Mouse (Mus musculus) left cerebral cortex, adult 18-20 months (tissue): Measurements from ENCODE around the gene Hnrnpl. TPM values are rescaled to one million over a fixed set of nuclear protein-coding genes. Genes with fewer than 3 reads are reported as not detected.

Source experiments
- DNase-seq, 2 experiments: peaks; one replicate each; pipeline ENCODE4 v3.0.0; 2021 to 2022; ENCODE audit warnings: low spot score in 2 of 2, mixed read lengths in 1 of 2
- total RNA-seq, 2 experiments: library from RNA; stranded (reverse); gene quantifications; 2 replicates each; pipeline ENCODE4 v1.2.3; 2021

Hnrnpl gene
- total RNA-seq, 2 experiments from 2014 or later, result 427 to 456 TPM

- DNase-seq, result peak; percentile 55 to 73
Observed at GRCm38 (mm10) chr7:28867508-28868340, 59.4 kb downstream of the Hnrnpl start.

DNA sequence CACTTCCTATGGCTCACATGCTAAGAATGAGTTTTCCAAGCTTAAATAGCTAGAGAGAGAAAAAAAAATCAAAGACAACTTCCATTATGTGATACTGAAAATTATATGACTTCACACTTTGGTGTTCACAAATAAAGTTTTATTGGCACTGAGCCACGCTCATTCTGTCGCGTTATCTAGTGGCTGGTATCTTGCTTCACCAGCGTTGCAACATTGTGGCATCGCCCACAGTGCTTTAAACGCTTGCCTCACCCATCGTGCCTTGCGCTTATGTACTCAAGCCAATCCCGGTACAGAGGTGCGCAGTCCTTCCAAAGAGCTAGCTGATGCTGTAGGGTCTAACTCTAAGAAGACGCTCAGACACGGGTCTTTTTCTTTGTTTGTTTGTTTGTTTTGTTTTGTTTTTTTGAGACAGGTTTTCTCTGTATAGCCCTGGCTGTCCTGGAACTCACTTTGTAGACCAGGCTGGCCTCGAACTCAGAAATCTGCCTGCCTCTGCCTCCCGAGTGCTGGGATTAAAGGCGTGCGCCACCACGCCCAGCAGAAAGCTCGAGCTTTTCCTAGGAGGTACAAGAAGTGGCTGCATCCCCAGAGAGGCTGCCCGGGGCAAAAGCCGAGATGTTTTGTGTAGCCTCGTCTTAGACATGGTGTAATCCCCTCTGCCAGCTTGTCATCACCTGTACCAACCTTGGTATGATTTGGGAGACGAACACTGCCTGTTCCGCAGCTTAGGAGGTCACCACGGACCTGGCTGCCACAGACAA lies 62.7 kb downstream of the Hnrnpl start:
- no peak for DNase-seq

Other genes with a start within 250 kb of the Hnrnpl start
- gene Samd4b, start 210.4 kb upstream of the Hnrnpl start, total RNA-seq, result 10 to 100 TPM; 67.8 to 80.1 TPM
- gene Pak4, start 210.4 kb upstream of the Hnrnpl start, total RNA-seq, result 1 to 10 TPM; 8.6 to 8.8 TPM
- 1 to 10 TPM; 2.2 to 2.4 TPM for gene Acp7, start 177.2 kb upstream of the Hnrnpl start, total RNA-seq
- 10 to 100 TPM; 24.6 TPM for gene Fbxo27, start 115.7 kb upstream of the Hnrnpl start, total RNA-seq
- gene Fbxo17, start 91.7 kb upstream of the Hnrnpl start, total RNA-seq, result 1 to 10 TPM; 1.9 to 2.3 TPM
- 10 to 100 TPM; 62.8 to 71.0 TPM for gene Mrps12, start 66.7 kb upstream of the Hnrnpl start, total RNA-seq
- gene Sars2, start 66.5 kb upstream of the Hnrnpl start, total RNA-seq, result 10 to 100 TPM; 11.0 to 11.6 TPM
- gene Ccer2, start 52.4 kb upstream of the Hnrnpl start, total RNA-seq, result 1 to 10 TPM; 1.1 to 2.9 TPM
- gene Sirt2, start 41.8 kb upstream of the Hnrnpl start, total RNA-seq, result 100 to 1,000 TPM; 120 to 122 TPM
- 10 to 100 TPM; 35.0 to 38.6 TPM for gene Nfkbib, start 41.0 kb upstream of the Hnrnpl start, total RNA-seq
- 1 to 10 TPM; 2.1 to 3.9 TPM for gene Rinl, start 19.6 kb upstream of the Hnrnpl start, total RNA-seq
- gene Ech1, start 16.7 kb downstream of the Hnrnpl start, total RNA-seq, result 10 to 100 TPM; 53.5 to 56.6 TPM
- gene Lgals4, start 25.3 kb downstream of the Hnrnpl start, total RNA-seq, result 1 to 10 TPM; 1.9 to 2.4 TPM
- under 1 TPM in 1 of 2 experiments, not detected in 1; 0.74 TPM for gene Lgals7, start 55.3 kb downstream of the Hnrnpl start, total RNA-seq
- under 1 TPM; 0.61 to 0.95 TPM for gene Capn12, start 72.9 kb downstream of the Hnrnpl start, total RNA-seq
- gene Actn4, start 153.8 kb downstream of the Hnrnpl start, total RNA-seq, result 100 to 1,000 TPM; 192 TPM
- gene Eif3k, start 173.3 kb downstream of the Hnrnpl start, total RNA-seq, result 100 to 1,000 TPM; 196 to 199 TPM
- 1 to 10 TPM; 1.0 to 1.7 TPM for gene Map4k1, start 173.5 kb downstream of the Hnrnpl start, total RNA-seq